Mouse (Mus musculus) ES-Bruce4 (cell line): Measurements from ENCODE around the gene Appbp2.

Source experiments
- CTCF ChIP-seq: IDR thresholded peaks from one replicate; pipeline ENCODE4 v1.8.1; 2011; ENCODE audit warnings: low read depth, low read length
- POLR2A ChIP-seq: IDR thresholded peaks from one replicate; pipeline ENCODE4 v1.8.1; 2011; ENCODE audit warnings: low read length; ENCODE audit not compliant: insufficient read depth

DNA sequence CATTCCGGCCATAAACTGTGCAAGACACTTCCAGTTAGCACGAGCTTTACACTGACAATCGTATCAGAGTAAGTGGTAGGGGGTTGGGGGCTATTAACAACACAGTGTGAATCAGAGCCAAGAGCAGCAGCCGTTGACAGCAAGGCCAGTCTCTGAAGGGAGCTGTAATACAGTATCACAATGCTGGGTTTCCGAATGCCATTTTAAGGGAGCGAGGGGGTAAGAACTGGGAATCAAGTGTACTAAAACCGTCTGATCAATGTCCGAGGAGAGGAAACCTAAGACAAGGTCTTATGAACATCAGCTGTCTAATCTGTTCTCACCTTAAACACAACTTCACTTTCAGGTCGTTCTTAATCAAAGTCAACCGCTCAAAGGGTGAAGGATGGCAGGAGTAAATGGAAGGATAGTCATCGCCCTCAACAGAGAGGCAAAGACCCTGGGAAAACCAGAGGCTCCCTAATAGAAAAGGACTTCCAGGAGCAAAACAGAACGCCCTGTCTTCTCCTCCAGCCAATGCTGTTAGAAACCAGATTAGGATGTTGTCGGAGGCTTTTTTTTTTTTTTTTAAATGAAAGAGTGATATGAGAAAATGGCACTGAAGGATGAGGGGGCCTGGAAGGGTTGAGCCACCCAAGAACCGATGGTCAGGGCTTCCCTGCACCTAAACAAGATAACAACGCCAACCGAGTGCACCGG lies 96.0 kb downstream of the Appbp2 start:
- TF ChIP-seq CTCF (no peak), POLR2A (no peak)
